Mouse (Mus musculus) adrenal gland, adult 8-10 months (tissue): ENCODE results near the gene Cpa5. TPM values are rescaled to one million over a fixed set of nuclear protein-coding genes. Genes with fewer than 3 reads are reported as not detected.

Experiments
- DNase-seq: peaks from one replicate; pipeline ENCODE4 v3.0.0; 2022
- total RNA-seq, 4 experiments: library from RNA; stranded (reverse); gene quantifications; 2 replicates each; pipeline ENCODE4 v1.2.4; 2022

Cpa5 gene
- total RNA-seq, 4 experiments from 2014 or later = not detected

- DNase-seq = no peak
These were observed 34.6 kb downstream of the Cpa5 start for GRCm38 (mm10) chr6:30645379-30645778.

- no peak for DNase-seq
These were observed 39.0 kb downstream of the Cpa5 start for GRCm38 (mm10) chr6:30649651-30650296.

GRCm38 (mm10) chr6:30652425-30653188 is 41.8 kb downstream of the Cpa5 start:
- DNase-seq = no peak

GRCm38 (mm10) chr6:30653518-30653917 is 42.7 kb downstream of the Cpa5 start:
- no peak for DNase-seq

GRCm38 (mm10) chr6:30654402-30654859 is 43.6 kb downstream of the Cpa5 start:
- no peak for DNase-seq

GRCm38 (mm10) chr6:30654932-30655331 is 44.1 kb downstream of the Cpa5 start:
- DNase-seq = no peak

GRCm38 (mm10) chr6:30657279-30657678 is 46.5 kb downstream of the Cpa5 start:
- no peak for DNase-seq

GRCm38 (mm10) chr6:30658619-30659018 is 47.8 kb downstream of the Cpa5 start:
- no peak for DNase-seq

- DNase-seq = no peak
These were observed 54.0 kb downstream of the Cpa5 start for GRCm38 (mm10) chr6:30664776-30665175.

- no peak for DNase-seq
These were observed 54.5 kb downstream of the Cpa5 start for GRCm38 (mm10) chr6:30665296-30665695.

GRCm38 (mm10) chr6:30666043-30666442 is 55.2 kb downstream of the Cpa5 start:
- DNase-seq = no peak

- DNase-seq = no peak
These were observed 56.8 kb downstream of the Cpa5 start for GRCm38 (mm10) chr6:30667585-30667984.

GRCm38 (mm10) chr6:30671696-30672095 is 60.9 kb downstream of the Cpa5 start:
- no peak for DNase-seq

- peak; percentile 32 for DNase-seq
These were observed 63.2 kb downstream of the Cpa5 start for GRCm38 (mm10) chr6:30673764-30674561.

GRCm38 (mm10) chr6:30674714-30675280 is 64.0 kb downstream of the Cpa5 start:
- no peak for DNase-seq

GRCm38 (mm10) chr6:30675281-30675771 is 64.5 kb downstream of the Cpa5 start:
- peak; percentile 26 for DNase-seq

GRCm38 (mm10) chr6:30676506-30676905 is 65.7 kb downstream of the Cpa5 start:
- no peak for DNase-seq

GRCm38 (mm10) chr6:30677591-30677990 is 66.8 kb downstream of the Cpa5 start:
- DNase-seq = no peak

- no peak for DNase-seq
These were observed 67.7 kb downstream of the Cpa5 start for GRCm38 (mm10) chr6:30678482-30678881.

- DNase-seq = no peak
These were observed 68.8 kb downstream of the Cpa5 start for GRCm38 (mm10) chr6:30679567-30679966.

GRCm38 (mm10) chr6:30680442-30680841 is 69.6 kb downstream of the Cpa5 start:
- DNase-seq = no peak
